Mouse (Mus musculus) cortical plate, adult 2 months (tissue): ENCODE data around the gene Itpkc.

Experiments used
- CTCF ChIP-seq: fragments of 200-500 bp; IDR thresholded peaks from 2 replicates; pipeline ENCODE4 v1.5.1; 2011; ENCODE audit warnings: mild to moderate bottlenecking, control low read depth, low read length; ENCODE audit not compliant: insufficient read depth; ENCODE audit errors: extremely low read depth
- POLR2A ChIP-seq: fragments of 200-500 bp; IDR thresholded peaks from 2 replicates; pipeline ENCODE4 v1.6.1; 2011; ENCODE audit warnings: mild to moderate bottlenecking, low read length, control low read depth; ENCODE audit not compliant: insufficient read depth; ENCODE audit errors: extremely low read depth

DNA sequence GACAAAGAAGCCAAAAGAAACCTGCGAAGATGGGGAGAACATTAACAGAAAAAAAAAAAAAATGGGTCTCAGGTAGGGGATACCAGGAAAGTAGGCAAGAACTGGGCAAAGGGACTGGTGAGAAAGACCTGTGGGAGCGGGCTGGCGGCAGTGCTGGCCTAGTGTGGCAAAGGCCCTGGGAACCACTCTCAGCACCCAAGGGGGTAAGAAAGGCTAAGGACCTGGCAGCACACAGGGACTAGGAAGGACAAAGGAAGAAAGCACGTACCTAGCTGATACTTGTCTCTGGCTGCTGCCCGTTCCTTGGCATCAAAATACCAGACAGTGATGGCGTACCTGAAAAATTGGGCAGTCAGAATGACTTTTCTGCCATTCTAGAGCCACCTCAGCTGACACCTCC lies 69.2 kb downstream of the Itpkc start:
- TF ChIP-seq CTCF (no peak), POLR2A (no peak)
